ENCODE assay signal across 16 mouse cellular contexts in genomic region chr14:120835758-120836157, GRCm38 (mm10).
DNase-seq lines count a peak whose midpoint lies in the region; TF ChIP-seq lines count a peak whose summit lies in the region.
"Had no signal": no experiment of that assay in that cellular context is flagged by ENCODE, and none has a peak within 500 bp of the region (broad histone marks: within the 10 kb centered on the region; RNA-seq: fewer than 3 reads in every experiment).

No protein-coding gene starts in this region.

- H3K4me3 ChIP-seq in gastrocnemius, adult 2 months = no peak overlapping the region
- H3K4me3 ChIP-seq: embryonic facial prominence, embryonic 15.5 days; limb, embryonic 12.5 days; myocyte had no signal

- intact Hi-C loops in gastrocnemius, adult 2 months (cut with DNase I) = no loop called here
- intact Hi-C loops in left cerebral cortex, postnatal 14 days (cut with DNase I) = loop anchor here (10.0 kb wide), 3 partner anchors 139 to 419 kb away; no protein-coding TSS in a partner anchor
- intact Hi-C loops in left cerebral cortex, postnatal 4 days (cut with DNase I) = loop anchor here (10.0 kb wide), 3 partner anchors 109 to 399 kb away; partner anchors contain the start of gene Farp1

- no peak overlapping the region; the same call in 1 of the 2 replicates for H3K27ac ChIP-seq in gastrocnemius, adult 2 months
- H3K27ac ChIP-seq: embryonic facial prominence, embryonic 15.5 days; limb, embryonic 12.5 days had no signal

- DNase-seq in gastrocnemius, adult 2 months = no peak
- no peak for DNase-seq in gastrocnemius, postnatal 4 days (ENCODE audit: low spot score in 2 of 2)
- DNase-seq in left cerebral cortex, postnatal 14 days (ENCODE audit: low spot score in 2 of 2) = peak; percentile 49 to 71
- no peak for DNase-seq in left cerebral cortex, postnatal 4 days
- peak; percentile 64 for DNase-seq in NIH3T3 (ENCODE audit: low read depth)
- peak; percentile 83 for DNase-seq in brain, adult 2 months (ENCODE audit: low read depth, low spot score)
- no peak for DNase-seq in urinary bladder, postnatal 14 days (ENCODE audit: low spot score)
- no peak for DNase-seq in spleen, adult 12 weeks (ENCODE audit: low spot score)
- DNase-seq: adrenal gland, adult 2 months; heart, postnatal 36 days; kidney, postnatal 14 days; right cerebral cortex, postnatal 4 days; thymus, postnatal 14 days had no signal

- TF ChIP-seq CTCF in gastrocnemius, adult 2 months (IDR thresholded peaks at IDR 0.05) = peak; percentile 39

Comparison
In these comparisons a context has a peak if more than half of its experiments do, and no peak if none do; other contexts are left out.
1. DNase-seq: peak in left cerebral cortex, postnatal 14 days (2 of 2), NIH3T3 (single experiment) and brain, adult 2 months (single experiment); none in gastrocnemius, adult 2 months (single experiment), gastrocnemius, postnatal 4 days (0 of 2), left cerebral cortex, postnatal 4 days (single experiment), urinary bladder, postnatal 14 days (single experiment) and spleen, adult 12 weeks (single experiment).